Mouse (Mus musculus): ENCODE data around the gene Krt26. TPM values are rescaled to one million over a fixed set of nuclear protein-coding genes. Genes with fewer than 3 reads are reported as not detected.

Krt26 gene
- polyA plus RNA-seq, 1 experiment, result 0.04 TPM

GRCm38 (mm10) chr11:99351004-99351403 lies 13.2 kb upstream of the Krt26 start, which contains the start of gene Krt27:
Gene Krt27, minus strand, starts transcription at chr11:99351104.
- TF ChIP-seq CTCF (IDR thresholded peaks at IDR 0.05; ENCODE audit: extremely low read depth, insufficient read depth, low read length), result no peak
- TF ChIP-seq POLR2A (IDR thresholded peaks at IDR 0.05; ENCODE audit: extremely low read depth, insufficient read depth, low read length), result no peak
- H3K4me3 ChIP-seq (ENCODE audit: insufficient read depth, low read length), result no peak within 1 kb of the TSS
- no peak within 1 kb of the TSS for H3K27ac ChIP-seq (ENCODE audit: insufficient read depth, low read length)
- no peaks in the 10 kb centered on the region for H3K4me1 ChIP-seq (ENCODE audit: control insufficient read depth, insufficient read depth, low read length)

- Histone ChIP-seq H3K4me3 (ENCODE audit: insufficient read depth, low read length) (no peak overlapping the region), H3K27ac (ENCODE audit: insufficient read depth, low read length) (no peak overlapping the region), H3K4me1 (ENCODE audit: control insufficient read depth, insufficient read depth, low read length) (no peaks in the 10 kb centered on the region)
- no peak for TF ChIP-seq CTCF (IDR thresholded peaks at IDR 0.05; ENCODE audit: extremely low read depth, insufficient read depth, low read length)
- TF ChIP-seq POLR2A (IDR thresholded peaks at IDR 0.05; ENCODE audit: extremely low read depth, insufficient read depth, low read length), result no peak
Observed at GRCm38 (mm10) chr11:99339299-99339847, 1.6 kb upstream of the Krt26 start.

GRCm38 (mm10) chr11:99333426-99333825 lies 4.3 kb downstream of the Krt26 start:
- H3K27ac ChIP-seq (ENCODE audit: insufficient read depth, low read length), result no peak overlapping the region
- no peaks in the 10 kb centered on the region for H3K4me1 ChIP-seq (ENCODE audit: control insufficient read depth, insufficient read depth, low read length)
- TF ChIP-seq CTCF (IDR thresholded peaks at IDR 0.05; ENCODE audit: extremely low read depth, insufficient read depth, low read length) (no peak), POLR2A (IDR thresholded peaks at IDR 0.05; ENCODE audit: extremely low read depth, insufficient read depth, low read length) (no peak)
- H3K4me3 ChIP-seq (ENCODE audit: insufficient read depth, low read length), result no peak overlapping the region

GRCm38 (mm10) chr11:99329655-99330054 lies 8.1 kb downstream of the Krt26 start:
- H3K27ac ChIP-seq (ENCODE audit: insufficient read depth, low read length), result no peak overlapping the region
- H3K4me1 ChIP-seq (ENCODE audit: control insufficient read depth, insufficient read depth, low read length), result no peaks in the 10 kb centered on the region
- no peak for TF ChIP-seq POLR2A (IDR thresholded peaks at IDR 0.05; ENCODE audit: extremely low read depth, insufficient read depth, low read length)
- no peak for TF ChIP-seq CTCF (IDR thresholded peaks at IDR 0.05; ENCODE audit: extremely low read depth, insufficient read depth, low read length)

GRCm38 (mm10) chr11:99322851-99323250 lies 14.9 kb downstream of the Krt26 start, which contains the start of gene Krt25:
Gene Krt25, minus strand, starts transcription at chr11:99322951.
- no peak within 1 kb of the TSS for H3K27ac ChIP-seq (ENCODE audit: insufficient read depth, low read length)
- H3K4me1 ChIP-seq (ENCODE audit: control insufficient read depth, insufficient read depth, low read length), result no peaks in the 10 kb centered on the region
- TF ChIP-seq CTCF (IDR thresholded peaks at IDR 0.05; ENCODE audit: extremely low read depth, insufficient read depth, low read length) (no peak), POLR2A (IDR thresholded peaks at IDR 0.05; ENCODE audit: extremely low read depth, insufficient read depth, low read length) (no peak)
- H3K4me3 ChIP-seq (ENCODE audit: insufficient read depth, low read length), result no peak within 1 kb of the TSS

More at GRCm38 (mm10) chr11:99329655-99330054, 8.1 kb downstream of the Krt26 start:
- no peak overlapping the region for H3K4me3 ChIP-seq (ENCODE audit: insufficient read depth, low read length)

- no peak overlapping the region for H3K4me3 ChIP-seq (ENCODE audit: insufficient read depth, low read length)
- H3K4me1 ChIP-seq (ENCODE audit: control insufficient read depth, insufficient read depth, low read length), result no peaks in the 10 kb centered on the region
- TF ChIP-seq POLR2A (IDR thresholded peaks at IDR 0.05; ENCODE audit: extremely low read depth, insufficient read depth, low read length) (no peak), CTCF (IDR thresholded peaks at IDR 0.05; ENCODE audit: extremely low read depth, insufficient read depth, low read length) (no peak)
- H3K27ac ChIP-seq (ENCODE audit: insufficient read depth, low read length), result no peak overlapping the region
Observed at GRCm38 (mm10) chr11:99321094-99321493, 16.7 kb downstream of the Krt26 start.

- TF ChIP-seq POLR2A (IDR thresholded peaks at IDR 0.05; ENCODE audit: extremely low read depth, insufficient read depth, low read length) (no peak), CTCF (IDR thresholded peaks at IDR 0.05; ENCODE audit: extremely low read depth, insufficient read depth, low read length) (no peak)
- Histone ChIP-seq H3K4me1 (ENCODE audit: control insufficient read depth, insufficient read depth, low read length) (no peaks in the 10 kb centered on the region), H3K4me3 (ENCODE audit: insufficient read depth, low read length) (no peak overlapping the region), H3K27ac (ENCODE audit: insufficient read depth, low read length) (no peak overlapping the region)
Observed at GRCm38 (mm10) chr11:99319127-99319526, 18.6 kb downstream of the Krt26 start.

- Histone ChIP-seq H3K27ac (ENCODE audit: insufficient read depth, low read length) (no peak overlapping the region), H3K4me3 (ENCODE audit: insufficient read depth, low read length) (no peak overlapping the region), H3K4me1 (ENCODE audit: control insufficient read depth, insufficient read depth, low read length) (no peaks in the 10 kb centered on the region)
- TF ChIP-seq CTCF (IDR thresholded peaks at IDR 0.05; ENCODE audit: extremely low read depth, insufficient read depth, low read length), result no peak
- TF ChIP-seq POLR2A (IDR thresholded peaks at IDR 0.05; ENCODE audit: extremely low read depth, insufficient read depth, low read length), result no peak
Observed at GRCm38 (mm10) chr11:99316543-99316942, 21.2 kb downstream of the Krt26 start.

- TF ChIP-seq POLR2A (IDR thresholded peaks at IDR 0.05; ENCODE audit: extremely low read depth, insufficient read depth, low read length) (no peak), CTCF (IDR thresholded peaks at IDR 0.05; ENCODE audit: extremely low read depth, insufficient read depth, low read length) (no peak)
- Histone ChIP-seq H3K4me1 (ENCODE audit: control insufficient read depth, insufficient read depth, low read length) (no peaks in the 10 kb centered on the region), H3K4me3 (ENCODE audit: insufficient read depth, low read length) (no peak overlapping the region), H3K27ac (ENCODE audit: insufficient read depth, low read length) (no peak overlapping the region)
Observed at GRCm38 (mm10) chr11:99314594-99314993, 23.2 kb downstream of the Krt26 start.

GRCm38 (mm10) chr11:99310882-99311281 lies 26.9 kb downstream of the Krt26 start:
- no peaks in the 10 kb centered on the region for H3K4me1 ChIP-seq (ENCODE audit: control insufficient read depth, insufficient read depth, low read length)
- TF ChIP-seq POLR2A (IDR thresholded peaks at IDR 0.05; ENCODE audit: extremely low read depth, insufficient read depth, low read length), result no peak
- TF ChIP-seq CTCF (IDR thresholded peaks at IDR 0.05; ENCODE audit: extremely low read depth, insufficient read depth, low read length), result peak; percentile 21; the same call in 1 of the 2 replicates
- no peak overlapping the region for H3K4me3 ChIP-seq (ENCODE audit: insufficient read depth, low read length)
- no peak overlapping the region for H3K27ac ChIP-seq (ENCODE audit: insufficient read depth, low read length)
